Mouse (Mus musculus): ENCODE data around the gene H2-DMa. TPM values are rescaled to one million over a fixed set of nuclear protein-coding genes. Genes with fewer than 3 reads are reported as not detected.

The H2-DMa gene
- 41.5 TPM for total RNA-seq (2023)

DNA sequence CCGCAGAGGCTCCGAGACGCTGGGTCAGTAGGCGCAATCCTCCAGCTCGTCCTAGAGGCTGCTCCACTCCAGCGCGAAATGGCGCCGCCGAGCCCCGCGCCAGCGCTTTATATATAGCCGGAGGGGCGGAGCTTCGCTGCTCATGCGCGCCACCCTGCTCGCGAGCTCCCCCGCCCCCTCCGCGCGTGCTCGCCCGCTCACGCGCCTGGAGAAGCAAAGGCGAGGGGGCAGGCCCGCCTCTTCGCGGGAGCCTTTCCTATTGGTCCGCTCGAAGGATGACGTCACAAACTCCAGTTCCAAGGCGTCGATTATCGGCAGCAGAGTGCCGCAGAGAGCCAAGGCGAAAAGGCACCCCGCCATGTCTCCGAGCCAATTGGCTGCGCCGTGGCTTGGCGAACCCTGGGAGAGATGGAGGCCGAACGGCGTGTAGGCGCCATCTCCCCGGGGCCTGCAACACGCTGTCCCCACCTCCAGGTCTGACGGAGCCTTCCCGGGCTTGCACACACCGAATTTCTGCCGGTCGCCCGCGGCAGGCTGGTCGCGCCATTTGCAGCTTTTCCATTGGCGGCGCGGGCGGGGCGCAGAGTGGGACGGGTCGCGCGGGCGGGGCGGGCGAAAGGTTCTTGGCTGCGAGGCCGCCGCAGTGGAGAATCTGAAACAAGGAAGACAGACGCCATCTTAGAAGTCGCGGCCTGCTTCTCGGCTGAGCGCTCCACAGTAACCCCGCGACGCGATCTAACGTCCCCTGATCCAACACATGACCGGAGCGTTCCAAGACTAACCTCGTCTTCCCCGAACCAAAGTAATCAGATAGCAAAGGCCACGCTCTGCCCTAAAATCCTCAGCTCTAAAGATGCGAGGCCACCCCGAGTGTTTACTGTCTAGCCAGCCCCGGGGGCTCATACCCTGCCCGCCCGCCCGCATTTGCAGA lies at the start of gene H2-DMa:
TSS of gene H2-DMa (plus strand) at position 293 of the 931 bp plus-strand sequence.

DNA sequence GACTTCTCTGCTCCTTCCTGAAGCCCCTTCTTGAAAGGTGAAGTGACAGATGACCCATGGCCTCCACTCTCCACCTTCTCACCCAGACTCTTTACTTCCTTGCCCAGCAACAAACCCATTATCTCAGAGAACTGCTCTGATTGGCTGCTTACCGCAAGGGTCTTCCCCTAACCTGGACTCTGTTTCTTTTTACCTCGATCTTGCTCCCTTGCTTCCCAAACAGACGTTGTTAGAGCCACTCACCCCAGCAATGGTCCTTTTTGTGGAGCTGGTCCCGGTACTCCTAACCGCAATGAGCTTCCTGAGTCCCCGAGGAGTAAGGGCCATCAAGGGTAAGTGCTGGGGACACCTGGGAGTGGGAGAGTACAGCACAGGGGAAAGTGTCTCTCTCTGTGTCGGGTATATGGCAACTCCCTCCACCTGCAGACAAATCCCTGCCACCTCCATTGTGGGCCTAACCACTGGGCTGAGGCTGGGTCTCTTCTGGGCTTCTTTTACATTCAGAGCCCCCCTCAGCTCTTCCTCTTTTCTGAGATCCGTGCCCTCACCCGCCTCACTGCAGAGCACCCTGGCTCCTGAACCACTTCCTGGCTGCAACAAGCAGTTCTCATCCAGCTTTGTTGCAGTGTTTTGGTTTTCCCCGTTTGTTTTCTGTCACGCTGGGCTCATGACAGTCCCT lies 27.0 kb upstream of the H2-DMa start, which contains the start of gene H2-Oa:
TSS of gene H2-Oa (plus strand) at position 144 of the 679 bp plus-strand sequence.

DNA sequence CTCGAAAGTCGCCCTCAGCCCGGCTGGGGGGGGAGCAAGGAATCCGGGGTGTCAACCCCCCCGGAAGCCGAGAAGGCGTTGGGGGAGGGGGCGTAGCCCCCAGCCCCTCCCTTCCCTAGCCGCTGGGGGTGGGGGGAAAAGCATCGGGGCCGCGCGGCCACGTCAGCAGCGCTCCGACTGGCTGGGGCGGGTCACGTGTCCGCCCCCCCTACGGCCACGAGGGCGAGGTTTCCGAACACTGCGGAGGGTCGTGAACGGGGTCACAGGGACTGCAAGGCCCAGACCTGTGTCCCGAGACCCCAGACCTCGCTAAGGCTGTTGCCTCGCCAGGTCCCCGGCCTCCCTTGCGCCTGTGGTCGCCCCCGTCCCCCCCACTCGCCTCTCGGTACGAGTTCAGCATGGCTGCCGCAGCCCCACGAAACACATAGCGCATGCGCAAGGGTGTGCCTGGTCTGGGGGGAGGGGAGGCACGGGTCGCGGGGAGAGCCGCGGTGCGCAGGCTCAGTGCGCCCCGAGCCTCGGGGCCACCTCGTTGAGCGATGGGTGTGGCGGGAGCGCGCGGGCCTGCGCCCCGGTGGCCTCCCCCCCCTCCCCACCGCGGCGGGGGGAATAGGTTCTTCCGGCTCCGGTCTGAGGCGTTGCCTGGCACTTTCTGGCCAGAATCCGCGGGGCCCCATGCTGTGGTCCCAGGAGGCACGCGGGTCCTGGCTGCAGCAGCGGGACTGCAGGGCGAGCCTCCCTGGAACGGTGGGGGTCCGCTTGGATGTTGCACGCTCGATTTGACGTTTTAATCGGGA lies 3.0 kb downstream of the H2-DMa start, which contains the start of gene Brd2:
TSS of gene Brd2 (minus strand) at position 447 of the 797 bp plus-strand sequence.

DNA sequence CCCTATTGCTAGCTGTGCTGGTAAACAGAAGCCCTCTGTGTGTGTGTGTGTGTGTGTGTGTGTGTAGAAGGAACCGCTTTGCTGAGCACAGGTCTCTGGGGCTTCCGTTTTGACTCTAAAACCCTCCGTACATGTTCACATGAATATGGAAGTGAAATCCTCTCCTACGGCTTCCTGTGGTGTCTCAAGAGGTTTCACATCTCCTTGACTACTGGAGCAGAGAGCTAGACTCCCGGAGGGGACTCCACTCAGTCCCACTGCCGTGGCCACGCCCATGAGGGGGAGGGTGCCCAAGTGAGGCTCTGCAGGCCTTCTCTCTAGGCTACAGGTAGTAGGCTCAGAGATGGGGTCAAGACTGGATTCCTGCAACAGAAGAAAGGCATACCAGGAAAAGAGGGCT lies 23.7 kb downstream of the H2-DMa start, which contains the start of gene H2-DMb2:
TSS of gene H2-DMb2 (plus strand) at position 275 of the 400 bp plus-strand sequence.

DNA sequence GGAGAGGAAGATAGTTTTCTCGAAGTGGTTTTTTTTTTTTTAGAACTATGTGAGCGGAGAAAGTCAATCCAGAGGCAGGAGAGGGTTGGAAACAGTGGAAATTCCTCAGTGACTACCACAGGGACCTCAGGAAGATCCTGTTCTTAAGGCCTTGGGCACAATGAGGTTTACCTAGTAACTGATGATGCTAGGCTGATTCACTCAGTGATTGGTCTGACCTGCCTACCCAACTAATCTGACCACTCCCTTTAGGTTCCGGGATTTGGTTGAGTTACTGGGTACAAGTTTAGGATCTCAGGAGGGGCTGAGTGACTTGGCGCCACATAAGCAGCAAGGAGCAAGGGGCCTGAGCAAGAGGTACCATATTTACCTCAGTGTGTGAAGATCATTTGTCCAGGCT lies 33.6 kb downstream of the H2-DMa start, which contains the start of gene H2-DMb1:
TSS of gene H2-DMb1 (plus strand) at position 150 of the 400 bp plus-strand sequence.

DNA sequence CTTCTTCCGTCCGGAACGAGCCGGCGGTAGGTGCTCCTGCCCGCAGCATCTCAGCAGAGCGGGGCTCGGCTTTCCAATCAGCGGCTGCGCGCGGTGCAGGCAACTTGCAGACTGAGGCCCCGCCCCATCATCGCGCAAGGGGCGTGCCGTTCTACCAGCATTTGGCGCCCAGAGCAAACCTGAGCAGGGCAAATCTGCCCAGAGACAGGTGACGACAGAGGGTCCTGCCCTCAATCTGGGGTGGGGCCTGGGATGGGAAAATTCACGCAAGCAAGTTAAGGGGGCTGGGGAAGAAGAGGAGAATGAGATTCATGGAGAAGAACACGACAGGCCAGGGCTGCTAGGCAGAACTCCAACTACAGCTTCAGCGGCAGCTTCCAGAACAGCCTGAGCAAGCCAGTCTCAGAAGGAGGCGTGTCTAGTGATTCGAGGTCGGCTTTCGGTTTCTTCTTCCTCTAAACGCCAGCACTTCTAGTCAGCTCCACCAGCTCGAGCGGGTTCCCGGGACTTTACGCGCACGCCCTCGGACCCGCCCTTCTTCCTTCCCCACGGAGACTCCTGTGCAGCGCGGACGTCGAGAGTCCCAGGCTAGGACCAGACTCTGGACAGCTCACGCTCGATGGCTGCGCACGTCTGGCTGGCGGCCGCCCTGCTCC lies 68.0 kb downstream of the H2-DMa start, which contains the start of the genes Tap1 and Psmb9:
TSS of gene Tap1 (plus strand) at position 293 of the 656 bp plus-strand sequence.
TSS of gene Psmb9 (minus strand) at position 504 of the 656 bp plus-strand sequence.

Other genes starting within 250 kb of the H2-DMa start
- gene Gm7029, start 245.7 kb upstream of the H2-DMa start, total RNA-seq (2023) = not detected
- gene Kifc1, start 228.9 kb upstream of the H2-DMa start, total RNA-seq (2023) = 11.2 TPM
- 2.3 TPM for gene Platr17, start 214.4 kb upstream of the H2-DMa start, total RNA-seq (2023)
- 68.7 TPM for gene Daxx, start 210.1 kb upstream of the H2-DMa start, total RNA-seq (2023)
- gene Tapbp, start 203.6 kb upstream of the H2-DMa start, total RNA-seq (2023) = 309 TPM
- 29.6 TPM for gene Zbtb22, start 203.6 kb upstream of the H2-DMa start, total RNA-seq (2023)
- gene Rgl2, start 190.0 kb upstream of the H2-DMa start, total RNA-seq (2023) = 187 TPM
- gene Pfdn6, start 179.2 kb upstream of the H2-DMa start, total RNA-seq (2023) = 61.6 TPM
- gene Wdr46, start 178.9 kb upstream of the H2-DMa start, total RNA-seq (2023) = 60.7 TPM
- 14.8 TPM for gene B3galt4, start 168.1 kb upstream of the H2-DMa start, total RNA-seq (2023)
- 55.2 TPM for gene Vps52, start 163.7 kb upstream of the H2-DMa start, total RNA-seq (2023)
- gene Rps18, start 163.5 kb upstream of the H2-DMa start, total RNA-seq (2023) = 2,022 TPM
- 4,746 TPM for gene H2-K1, start 119.2 kb upstream of the H2-DMa start, total RNA-seq (2023)
- gene Ring1, start 94.9 kb upstream of the H2-DMa start, total RNA-seq (2023) = 26.4 TPM
- 130 TPM for gene H2-Ke6, start 91.5 kb upstream of the H2-DMa start, total RNA-seq (2023)
- gene Slc39a7, start 87.9 kb upstream of the H2-DMa start, total RNA-seq (2023) = 107 TPM
- 109 TPM for gene Rxrb, start 87.7 kb upstream of the H2-DMa start, total RNA-seq (2023)
- gene Col11a2, start 80.1 kb upstream of the H2-DMa start, total RNA-seq (2023) = 40.9 TPM
- gene H2-Oa, start 27.2 kb upstream of the H2-DMa start, total RNA-seq (2023) = 8.9 TPM
- 400 TPM for gene Brd2, start 3.1 kb downstream of the H2-DMa start, total RNA-seq (2023)
- 40.5 TPM for gene H2-DMb2, start 23.8 kb downstream of the H2-DMa start, total RNA-seq (2023)
- gene H2-DMb1, start 33.5 kb downstream of the H2-DMa start, total RNA-seq (2023) = 26.0 TPM
- gene Tap1, start 68.0 kb downstream of the H2-DMa start, total RNA-seq (2023) = 163 TPM
- gene Psmb9, start 68.2 kb downstream of the H2-DMa start, total RNA-seq (2023) = 144 TPM
- 220 TPM for gene Psmb8, start 78.2 kb downstream of the H2-DMa start, total RNA-seq (2023)
- gene Tap2, start 84.0 kb downstream of the H2-DMa start, total RNA-seq (2023) = 147 TPM
- gene H2-Ob, start 119.4 kb downstream of the H2-DMa start, total RNA-seq (2023) = 92.6 TPM
- 189 TPM for gene H2-Ab1, start 138.1 kb downstream of the H2-DMa start, total RNA-seq (2023)
- 180 TPM for gene H2-Aa, start 168.3 kb downstream of the H2-DMa start, total RNA-seq (2023)
- 143 TPM for gene H2-Eb1, start 186.3 kb downstream of the H2-DMa start, total RNA-seq (2023)
- 0.95 TPM for gene H2-Eb2, start 206.1 kb downstream of the H2-DMa start, total RNA-seq (2023)
- not detected for gene Btnl2, start 235.3 kb downstream of the H2-DMa start, total RNA-seq (2023)